Mouse (Mus musculus): ENCODE measurements around the gene Naa40.

DNA sequence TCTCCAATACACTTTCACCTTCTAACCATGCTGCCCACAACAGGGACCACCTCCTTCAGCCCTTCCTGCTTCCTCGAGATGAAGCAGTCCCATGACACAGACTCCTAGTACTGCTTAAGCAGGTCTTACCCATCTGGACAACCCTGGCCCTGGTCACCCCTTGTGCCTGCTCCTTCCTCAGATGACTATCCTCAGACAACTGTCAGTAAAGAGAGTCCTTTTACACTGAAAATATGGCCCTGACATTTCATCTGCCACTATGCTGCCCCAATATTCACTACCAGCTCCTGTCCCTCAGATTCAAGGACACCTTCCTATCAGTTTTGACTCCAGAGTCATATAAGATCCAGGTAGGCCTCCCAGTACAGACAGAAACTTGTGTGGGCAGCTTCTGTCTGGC, 40.6 kb downstream of the Naa40 start:
- TF ChIP-seq POLR2A (IDR thresholded peaks at IDR 0.05; ENCODE audit: borderline replicate concordance, insufficient read depth, low read length) (no peak), CTCF (IDR thresholded peaks at IDR 0.05; ENCODE audit: borderline replicate concordance, insufficient read depth, low read depth, low read length) (no peak)
